Mouse (Mus musculus): ENCODE data around the gene Krt79.

The Krt79 gene

GRCm38 (mm10) chr15:101933024-101933423, 7.1 kb downstream of the Krt79 start:
- DNase-seq (ENCODE audit: low read depth, low spot score), result no peak

- DNase-seq (ENCODE audit: low read depth, low spot score), result no peak
Measured at GRCm38 (mm10) chr15:101929666-101930065, 10.5 kb downstream of the Krt79 start.

DNA sequence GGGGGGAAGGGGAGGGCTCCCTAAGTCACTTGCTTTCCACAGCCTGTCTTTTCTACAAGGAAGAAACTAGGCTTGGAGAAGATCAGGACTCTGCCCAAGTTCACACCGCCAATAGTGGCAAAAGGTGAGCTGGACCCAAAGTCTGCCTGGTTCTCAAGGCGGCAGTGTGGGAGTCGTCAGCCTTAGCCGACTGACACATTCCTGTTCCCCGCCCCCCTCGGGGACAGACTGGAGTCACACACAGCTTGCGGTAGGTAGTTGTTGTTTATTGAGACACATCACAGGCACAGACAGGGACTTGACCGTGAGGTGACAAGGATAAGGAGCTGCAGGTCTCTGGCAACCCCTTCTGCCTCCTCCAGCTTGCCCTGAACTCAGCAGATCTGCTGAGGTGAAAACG, 11.0 kb downstream of the Krt79 start:
- DNase-seq (ENCODE audit: low read depth, low spot score), result no peak

- DNase-seq (ENCODE audit: low read depth, low spot score), result no peak
Measured at GRCm38 (mm10) chr15:101927340-101928080, 12.6 kb downstream of the Krt79 start.

- DNase-seq (ENCODE audit: low read depth, low spot score), result no peak
Measured at GRCm38 (mm10) chr15:101925041-101925440, 15.1 kb downstream of the Krt79 start.

GRCm38 (mm10) chr15:101924635-101925034, 15.5 kb downstream of the Krt79 start, which contains the start of gene Krt4:
Gene Krt4, minus strand, starts transcription at chr15:101924735.
- no peak for DNase-seq (ENCODE audit: low read depth, low spot score)

DNA sequence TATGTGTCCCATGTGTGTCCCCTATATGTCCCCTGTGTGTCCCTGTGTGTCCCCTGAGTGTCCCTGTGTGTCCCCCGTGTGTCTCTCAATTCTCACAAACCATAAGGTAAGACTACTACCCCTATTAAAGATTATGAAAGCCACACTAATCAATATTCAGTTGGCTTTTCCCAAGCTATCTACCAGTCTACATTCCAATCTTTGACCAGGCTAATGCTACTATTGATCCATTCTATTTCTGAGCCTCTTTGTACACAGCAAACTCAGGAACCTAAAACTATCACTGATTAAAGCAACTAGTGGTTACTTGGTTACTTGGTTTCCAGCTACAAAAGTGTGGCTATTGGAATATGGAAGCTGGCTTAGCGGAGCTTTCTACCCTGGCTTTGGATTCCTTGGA, 17.8 kb downstream of the Krt79 start:
- DNase-seq (ENCODE audit: low read depth, low spot score), result no peak

DNA sequence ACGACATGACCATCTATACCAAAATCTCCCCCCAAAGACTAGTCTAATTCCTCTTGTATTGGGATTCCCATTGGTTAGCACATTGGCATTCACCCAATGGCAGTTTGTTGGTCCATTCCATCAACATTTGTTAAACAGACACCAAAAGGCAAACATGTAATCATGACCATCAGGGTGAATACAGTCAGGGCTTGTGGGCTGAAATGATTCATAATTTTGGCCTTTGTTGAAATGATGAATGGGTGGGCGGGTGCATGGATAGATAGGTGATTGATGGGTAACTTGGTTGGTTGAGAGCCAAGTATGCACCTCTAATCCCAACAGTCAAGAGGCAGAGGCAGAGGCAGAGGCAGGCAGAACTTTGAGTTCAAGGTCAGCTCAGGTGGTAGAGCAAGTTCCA, 24.1 kb downstream of the Krt79 start:
- no peak for DNase-seq (ENCODE audit: low read depth, low spot score)

GRCm38 (mm10) chr15:101904849-101905248, 35.3 kb downstream of the Krt79 start:
- DNase-seq (ENCODE audit: low read depth, low spot score), result no peak

DNA sequence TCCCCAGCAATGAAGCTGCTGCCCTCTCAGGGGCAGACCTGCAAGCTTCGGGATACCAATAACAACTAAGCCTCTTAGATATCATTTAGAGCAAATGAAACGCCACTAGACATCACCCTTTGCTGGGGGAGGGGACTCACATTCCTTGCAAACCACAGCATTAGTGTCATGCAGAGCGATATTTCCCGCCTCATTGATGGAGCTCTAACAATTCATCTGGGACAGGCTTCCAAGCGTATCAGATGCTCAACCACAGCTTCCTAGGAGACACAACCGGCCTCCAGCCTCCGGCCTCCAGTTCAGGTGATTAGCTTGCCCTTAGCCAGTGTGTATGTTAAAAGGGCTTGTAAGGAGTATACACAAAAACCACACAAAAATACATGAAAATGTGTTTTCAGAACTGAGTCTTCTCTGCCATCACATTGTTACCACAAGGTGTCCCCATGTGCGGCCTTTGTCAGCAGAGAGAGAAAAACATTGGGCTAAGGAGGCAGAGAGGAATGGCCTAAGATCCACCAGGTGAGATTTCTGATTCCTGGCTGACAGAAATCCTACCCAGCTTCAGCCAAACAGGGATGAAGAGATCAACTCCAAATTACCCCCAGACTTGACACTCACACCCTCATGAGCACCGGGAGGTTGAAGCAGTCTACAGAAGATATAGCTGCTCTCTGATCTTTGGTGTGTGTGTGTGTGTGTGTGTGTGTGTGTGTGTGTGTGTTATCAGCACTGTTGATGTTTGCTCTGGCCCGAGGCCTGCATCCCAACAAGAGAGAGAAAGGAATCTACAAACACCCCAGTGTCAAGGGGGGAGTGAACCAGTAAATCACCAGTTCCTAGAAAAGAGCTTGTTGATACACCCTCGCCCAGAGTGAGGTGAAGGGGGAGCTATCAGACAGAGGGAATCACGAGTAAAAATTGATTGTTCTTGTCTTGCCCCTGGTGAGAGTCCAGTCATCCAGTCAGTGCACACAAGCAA, 37.7 kb downstream of the Krt79 start:
- DNase-seq (ENCODE audit: low read depth, low spot score), result no peak

GRCm38 (mm10) chr15:101895216-101895615, 44.9 kb downstream of the Krt79 start:
- no peak for DNase-seq (ENCODE audit: low read depth, low spot score)

DNA sequence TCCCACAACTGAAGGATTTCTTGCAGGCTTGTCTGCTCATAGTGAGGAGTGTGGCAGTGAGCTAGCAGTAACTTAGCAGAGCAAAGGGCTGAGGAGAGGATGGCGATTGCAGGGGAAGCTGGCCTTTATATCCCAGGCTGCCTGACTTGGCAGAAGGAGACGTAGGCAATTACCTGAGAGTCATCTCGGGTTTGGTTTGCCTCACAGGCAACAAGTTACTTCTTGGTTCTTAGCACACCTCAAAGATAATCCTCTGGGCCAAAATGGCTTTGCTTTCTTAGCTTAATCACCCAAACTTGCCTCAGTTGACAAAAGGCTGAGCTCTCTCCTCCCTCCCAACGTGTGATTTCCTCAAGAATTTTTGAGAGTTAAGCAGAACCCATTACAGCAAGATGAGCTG, 47.3 kb downstream of the Krt79 start, which contains the start of gene Krt76:
Gene Krt76, minus strand, starts transcription at position 101 of the 400 bp plus-strand sequence.
- no peak for DNase-seq (ENCODE audit: low read depth, low spot score)

DNA sequence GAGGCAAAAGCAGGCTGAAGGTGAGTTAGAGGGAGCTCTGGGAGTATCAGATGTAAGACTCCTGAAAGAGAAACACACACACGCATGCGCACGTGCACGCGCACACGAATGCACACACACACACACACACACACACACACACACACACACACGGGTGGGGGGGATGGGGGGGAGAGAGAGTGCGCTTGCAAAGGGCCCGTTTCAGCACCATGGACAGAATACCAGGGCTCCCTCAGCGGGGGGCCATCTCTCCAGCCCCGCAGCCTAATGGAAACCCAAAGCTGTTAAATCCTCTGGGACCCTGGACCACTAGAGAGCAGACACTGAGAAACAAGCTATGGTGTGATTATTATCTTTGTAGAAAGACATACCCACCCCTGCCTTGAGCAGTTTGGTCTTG, 60.3 kb downstream of the Krt79 start:
- DNase-seq (ENCODE audit: low read depth, low spot score), result peak; percentile 4

Data from A20 (cell line).